Mouse (Mus musculus) liver, postnatal 0 days (tissue): Measurements from ENCODE around the gene Pip4k2a. TPM values are rescaled to one million over a fixed set of nuclear protein-coding genes. Genes with fewer than 3 reads are reported as not detected.
A peak's percentile ranks its signal among the peaks of the same experiment; 100 is the strongest.

Experiments used
- ATAC-seq: fragments of 200-750 bp; cut with Nextera tagmentation; 2 replicates; pipeline ENCODE4 v1.8.0; 2017; ENCODE audit warnings: mild to moderate bottlenecking, moderate library complexity
- DNase-seq: peaks from one replicate; pipeline ENCODE4 v3.0.0-alpha.2; 2016
- H3K27ac ChIP-seq: fragments of 300-500 bp; sonication (generic); 2 replicates; pipeline ENCODE4 v1.5.1; 2014; ENCODE audit warnings: antibody characterized with exemption, moderate library complexity, mild to moderate bottlenecking, low read depth
- H3K27me3 ChIP-seq: fragments of 300-500 bp; sonication (generic); 2 replicates; pipeline ENCODE4 v1.6.1; 2014; ENCODE audit warnings: low read length, control low read depth, mixed read lengths; ENCODE audit not compliant: insufficient read depth
- H3K36me3 ChIP-seq: fragments of 300-500 bp; sonication (generic); replicated peaks from 2 replicates; pipeline ENCODE4 v1.6.1; 2014; ENCODE audit warnings: mild to moderate bottlenecking, control low read depth, low read length, moderate library complexity, mixed read lengths; ENCODE audit not compliant: insufficient read depth
- H3K4me1 ChIP-seq: fragments of 300-500 bp; sonication (generic); 2 replicates; pipeline ENCODE4 v1.6.1; 2014; ENCODE audit warnings: antibody characterized with exemption, mild to moderate bottlenecking, control low read depth; ENCODE audit not compliant: insufficient read depth
- H3K4me2 ChIP-seq: fragments of 300-500 bp; sonication (generic); 2 replicates; pipeline ENCODE4 v1.6.1; 2014; ENCODE audit warnings: low read depth, mild to moderate bottlenecking, low read length, moderate library complexity, mixed read lengths
- H3K4me3 ChIP-seq: fragments of 300-500 bp; sonication (generic); 2 replicates; pipeline ENCODE4 v1.5.1; 2014; ENCODE audit warnings: low read depth, low read length
- H3K9ac ChIP-seq: fragments of 300-500 bp; sonication (generic); replicated peaks from 2 replicates; pipeline ENCODE4 v1.6.1; 2014; ENCODE audit warnings: mild to moderate bottlenecking, moderate library complexity
- H3K9me3 ChIP-seq: fragments of 300-500 bp; sonication (generic); 2 replicates; pipeline ENCODE4 v1.6.1; 2016; ENCODE audit warnings: mild to moderate bottlenecking, control low read depth, low read length, mixed read lengths
- CTCF ChIP-seq: sonication (generic); IDR thresholded peaks from 2 replicates; pipeline ENCODE4 v1.5.1; 2016; ENCODE audit warnings: antibody characterized with exemption, low read depth
- EP300 ChIP-seq: IDR thresholded peaks from 2 replicates; pipeline ENCODE4 v1.6.1; 2016; ENCODE audit warnings: antibody characterized with exemption, low read depth, mild to moderate bottlenecking
- WGBS: fragments of 180-500 bp; shearing (Covaris S2); extraction: QIAGEN DNeasy Blood & Tissue Kit; methylation state at CpG from one replicate; pipeline ENCODE4 v1.1.7; 2014; ENCODE audit not compliant: insufficient replicate concordance; 5-methylcytosine and 5-hydroxymethylcytosine counted together
- polyA plus RNA-seq: library from polyadenylated mRNA; unstranded; fragments of >200 nt; fragmentation: Nextera tagmentation; extraction: Ambion mirVana; gene quantifications from 2 replicates; pipeline ENCODE4 v1.2.1, GENCODE M21; 2015

Gene Pip4k2a
- polyA plus RNA-seq, 1 experiment from 2014 or later, result 8.0 TPM

GRCm38 (mm10) chr2:18835266-18835908 is 162.5 kb downstream of the Pip4k2a start:
- 62% methylated on average over 12 of the region's 12 CpGs for WGBS
- Histone ChIP-seq H3K27ac (no peak overlapping the region), H3K4me2 (no peak overlapping the region), H3K36me3 (no peaks in the 10 kb centered on the region), H3K27me3 (no peaks in the 10 kb centered on the region), H3K9me3 (no peaks in the 10 kb centered on the region), H3K4me3 (no peak overlapping the region), H3K9ac (no peak overlapping the region), H3K4me1 (no peaks in the 10 kb centered on the region)
- ATAC-seq (no peak), DNase-seq (no peak)
- TF ChIP-seq CTCF (no peak), EP300 (no peak)

- Histone ChIP-seq H3K36me3 (no peaks in the 10 kb centered on the region), H3K4me2 (no peak overlapping the region), H3K27me3 (no peaks in the 10 kb centered on the region), H3K9me3 (no peaks in the 10 kb centered on the region), H3K27ac (no peak overlapping the region), H3K9ac (no peak overlapping the region), H3K4me3 (no peak overlapping the region), H3K4me1 (no peaks in the 10 kb centered on the region)
- ATAC-seq (no peak), DNase-seq (no peak)
- WGBS, result 72% methylated on average over 9 of the region's 9 CpGs
- TF ChIP-seq EP300, result no peak
Observed at GRCm38 (mm10) chr2:18833024-18833590, 164.8 kb downstream of the Pip4k2a start.

GRCm38 (mm10) chr2:18831031-18831774 is 166.7 kb downstream of the Pip4k2a start:
- no peak overlapping the region for H3K4me3 ChIP-seq
- H3K4me1 ChIP-seq, result no peaks in the 10 kb centered on the region
- no peak for ATAC-seq
- DNase-seq, result no peak
- no peak for TF ChIP-seq EP300
- no peak for TF ChIP-seq CTCF
- H3K27ac ChIP-seq, result no peak overlapping the region
- H3K36me3 ChIP-seq, result no peaks in the 10 kb centered on the region
- 70% methylated on average over 6 of the region's 6 CpGs for WGBS
- no peak overlapping the region for H3K4me2 ChIP-seq
- H3K27me3 ChIP-seq, result no peaks in the 10 kb centered on the region
- no peaks in the 10 kb centered on the region for H3K9me3 ChIP-seq
- no peak overlapping the region for H3K9ac ChIP-seq

- no peak for ATAC-seq
- H3K4me1 ChIP-seq, result peaks cover 8% of the 10 kb centered on the region
- H3K9me3 ChIP-seq, result no peaks in the 10 kb centered on the region
- no peak overlapping the region for H3K4me2 ChIP-seq
- no peaks in the 10 kb centered on the region for H3K36me3 ChIP-seq
- H3K27me3 ChIP-seq, result no peaks in the 10 kb centered on the region
- no peak overlapping the region for H3K27ac ChIP-seq
- H3K4me3 ChIP-seq, result no peak overlapping the region
- no peak for DNase-seq
- H3K9ac ChIP-seq, result no peak overlapping the region
- 55% methylated on average over 9 of the region's 9 CpGs for WGBS
- TF ChIP-seq EP300, result no peak
- no peak for TF ChIP-seq CTCF
Observed at GRCm38 (mm10) chr2:18822711-18823110, 175.2 kb downstream of the Pip4k2a start.

- 24% methylated on average over 18 of the region's 18 CpGs for WGBS
- H3K4me1 ChIP-seq, result peaks cover 8% of the 10 kb centered on the region
- peak; percentile 69 for ATAC-seq
- no peaks in the 10 kb centered on the region for H3K27me3 ChIP-seq
- peak; percentile 55 for DNase-seq
- H3K36me3 ChIP-seq, result no peaks in the 10 kb centered on the region
- H3K4me3 ChIP-seq, result peak overlapping the region; percentile 55
- peak overlapping the region; percentile 78 for H3K4me2 ChIP-seq
- peak overlapping the region; percentile 58 for H3K27ac ChIP-seq
- no peaks in the 10 kb centered on the region for H3K9me3 ChIP-seq
- H3K9ac ChIP-seq, result peak overlapping the region; percentile 66
- TF ChIP-seq EP300 (no peak), CTCF (no peak)
Observed at GRCm38 (mm10) chr2:18821451-18822379, 176.2 kb downstream of the Pip4k2a start.

- no peak for ATAC-seq
- no peak overlapping the region for H3K4me2 ChIP-seq
- DNase-seq, result no peak
- no peak overlapping the region for H3K4me3 ChIP-seq
- no peaks in the 10 kb centered on the region for H3K9me3 ChIP-seq
- H3K27me3 ChIP-seq, result no peaks in the 10 kb centered on the region
- no peak overlapping the region for H3K9ac ChIP-seq
- WGBS, result 62% methylated on average over 7 of the region's 7 CpGs
- peaks cover 8% of the 10 kb centered on the region for H3K4me1 ChIP-seq
- H3K27ac ChIP-seq, result no peak overlapping the region
- TF ChIP-seq CTCF (peak; percentile 49), EP300 (no peak)
- no peaks in the 10 kb centered on the region for H3K36me3 ChIP-seq
Observed at GRCm38 (mm10) chr2:18819520-18819919, 178.4 kb downstream of the Pip4k2a start.
